Mouse (Mus musculus) E14TG2a.4 (cell line): ENCODE data around the gene Plekha5.

Source experiments
- CTCF ChIP-seq: conservative IDR thresholded peaks from 2 replicates; pipeline ENCODE4 v1.5.1; 2014; ENCODE audit warnings: low read length
- NANOG ChIP-seq: IDR thresholded peaks from 2 replicates; pipeline ENCODE4 v1.6.1; 2014; ENCODE audit warnings: borderline replicate concordance, low read length, mixed read lengths

DNA sequence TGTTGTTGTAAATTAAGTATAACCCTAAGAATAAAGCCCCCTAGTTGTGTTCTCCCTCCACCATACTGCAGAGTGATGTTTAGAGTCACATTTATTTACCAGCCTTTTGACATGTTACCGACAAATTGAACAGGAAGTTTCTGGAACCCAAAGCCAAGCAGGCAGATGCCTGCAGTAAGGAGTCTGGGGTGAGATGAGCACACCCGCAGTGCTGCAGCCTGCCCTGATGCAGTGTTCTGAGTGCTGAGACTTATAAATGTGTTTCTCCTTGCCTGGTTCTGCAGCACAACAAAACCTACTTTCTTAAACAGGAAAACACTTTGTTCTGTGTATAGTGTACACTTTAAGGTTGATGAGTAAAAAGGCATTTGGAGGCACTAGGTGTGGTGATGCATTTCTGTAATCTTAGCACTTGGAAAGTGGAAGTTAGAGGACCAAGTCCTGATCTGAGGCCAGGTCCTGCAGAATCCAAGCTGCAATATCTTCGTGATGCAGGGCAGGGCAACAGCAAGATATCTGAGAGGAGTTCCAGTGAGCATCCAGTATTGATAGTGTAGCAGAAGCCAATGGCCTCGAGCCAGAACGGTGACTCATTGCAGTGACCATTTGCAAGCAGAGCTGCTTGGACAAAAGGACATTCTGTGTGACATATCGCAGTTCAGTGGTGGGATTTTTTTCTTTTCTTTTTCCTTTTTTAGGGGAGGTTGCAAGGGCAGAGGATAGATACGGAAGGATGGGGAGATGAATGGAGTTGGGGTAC is 58.0 kb downstream of the Plekha5 start:
- TF ChIP-seq CTCF (no peak), NANOG (no peak)
